Mouse (Mus musculus) spleen, adult 2 months (tissue): ENCODE results near the gene Sco1. TPM values are rescaled to one million over a fixed set of nuclear protein-coding genes. Genes with fewer than 3 reads are reported as not detected.

Experiments
- DNase-seq, 2 experiments: peaks; one replicate each; pipeline versions ENCODE4 v3.0.0 to v3.0.0-alpha.2; 2012 to 2021; ENCODE audit warnings: low spot score in 2 of 2, low read depth in 1 of 2
- H3K27ac ChIP-seq: fragments of 200-500 bp; 2 replicates; pipeline ENCODE4 v1.5.1; 2012; ENCODE audit warnings: low read length, inconsistent platforms; ENCODE audit not compliant: insufficient read depth
- H3K27me3 ChIP-seq: fragments of 200-500 bp; 2 replicates; pipeline ENCODE4 v1.6.1; 2012; ENCODE audit warnings: mild to moderate bottlenecking, moderate library complexity, low read length, inconsistent platforms; ENCODE audit not compliant: control insufficient read depth, insufficient read depth
- H3K36me3 ChIP-seq: fragments of 200-500 bp; 2 replicates; pipeline ENCODE4 v1.6.1; 2012; ENCODE audit warnings: mild to moderate bottlenecking, low read length, inconsistent platforms; ENCODE audit not compliant: control insufficient read depth, insufficient read depth
- H3K4me1 ChIP-seq: fragments of 200-500 bp; 2 replicates; pipeline ENCODE4 v1.6.1; 2011; ENCODE audit warnings: inconsistent platforms; ENCODE audit not compliant: control insufficient read depth, insufficient read depth, insufficient read length
- H3K4me3 ChIP-seq: fragments of 200-500 bp; 2 replicates; pipeline ENCODE4 v1.5.1; 2011; ENCODE audit warnings: mild to moderate bottlenecking, inconsistent platforms; ENCODE audit not compliant: insufficient read depth, insufficient read length; ENCODE audit errors: extremely low read depth
- CTCF ChIP-seq: fragments of 200-500 bp; IDR thresholded peaks from 2 replicates; pipeline ENCODE4 v1.5.1; 2011; ENCODE audit warnings: mild to moderate bottlenecking, inconsistent platforms; ENCODE audit not compliant: insufficient read depth, insufficient read length, insufficient replicate concordance; ENCODE audit errors: extremely low read depth
- POLR2A ChIP-seq: fragments of 200-500 bp; IDR thresholded peaks from 2 replicates; pipeline ENCODE4 v1.6.1; 2011; ENCODE audit warnings: low read depth, low read length, inconsistent platforms
- WGBS: fragments of 180-500 bp; shearing (Covaris S2); methylation state at CpG from one replicate; pipeline ENCODE4 v1.1.7; 2018; 5-methylcytosine and 5-hydroxymethylcytosine counted together
- polyA plus RNA-seq: library from polyadenylated mRNA; depleted of rRNA; stranded (reverse); fragments of >200 nt; gene quantifications from 2 replicates; pipeline ENCODE4 v1.2.3, GENCODE M21; 2012

Gene Sco1
- polyA plus RNA-seq, 1 experiment = 2.0 TPM

GRCm38 (mm10) chr11:67039799-67040198 lies 12.7 kb upstream of the Sco1 start:
- no peaks in the 10 kb centered on the region for H3K27me3 ChIP-seq
- DNase-seq = no peak
- H3K4me3 ChIP-seq = no peak overlapping the region
- TF ChIP-seq POLR2A (no peak), CTCF (no peak)
- WGBS = 91% methylated on average over 3 of the region's 3 CpGs
- peaks cover 13% of the 10 kb centered on the region for H3K36me3 ChIP-seq
- no peak overlapping the region for H3K27ac ChIP-seq
- H3K4me1 ChIP-seq = no peaks in the 10 kb centered on the region

GRCm38 (mm10) chr11:67040483-67040882 lies 12.0 kb upstream of the Sco1 start:
- Histone ChIP-seq H3K27ac (no peak overlapping the region), H3K4me3 (no peak overlapping the region), H3K36me3 (peaks cover 13% of the 10 kb centered on the region), H3K27me3 (no peaks in the 10 kb centered on the region), H3K4me1 (no peaks in the 10 kb centered on the region)
- no peak for TF ChIP-seq POLR2A
- no peak for TF ChIP-seq CTCF
- 95% methylated on average over 6 of the region's 6 CpGs for WGBS
- DNase-seq = no peak

- DNase-seq = no peak
- H3K4me3 ChIP-seq = no peak overlapping the region
- H3K27ac ChIP-seq = no peak overlapping the region
- H3K36me3 ChIP-seq = peaks cover 13% of the 10 kb centered on the region
- H3K27me3 ChIP-seq = no peaks in the 10 kb centered on the region
- no peaks in the 10 kb centered on the region for H3K4me1 ChIP-seq
- 75% methylated on average over 8 of the region's 8 CpGs for WGBS
- TF ChIP-seq POLR2A (no peak), CTCF (no peak)
Observed at GRCm38 (mm10) chr11:67043007-67043406, 9.5 kb upstream of the Sco1 start.

GRCm38 (mm10) chr11:67044959-67045358 lies 7.5 kb upstream of the Sco1 start:
- Histone ChIP-seq H3K4me3 (no peak overlapping the region), H3K27ac (no peak overlapping the region), H3K4me1 (no peaks in the 10 kb centered on the region), H3K27me3 (no peaks in the 10 kb centered on the region), H3K36me3 (peaks cover 8% of the 10 kb centered on the region)
- no peak for TF ChIP-seq POLR2A
- TF ChIP-seq CTCF = no peak
- WGBS = 93% methylated on average over 6 of the region's 6 CpGs
- no peak for DNase-seq

GRCm38 (mm10) chr11:67047199-67047598 lies 5.3 kb upstream of the Sco1 start:
- 75% methylated on average over 5 of the region's 5 CpGs for whole genome bisulfite sequencing
- Histone ChIP-seq H3K27me3 (no peaks in the 10 kb centered on the region), H3K4me1 (peaks cover 2% of the 10 kb centered on the region; the same call in 1 of the 2 replicates), H3K4me3 (no peak overlapping the region), H3K27ac (no peak overlapping the region), H3K36me3 (no peaks in the 10 kb centered on the region)
- TF ChIP-seq CTCF (no peak), POLR2A (no peak)
- no peak for DNase-seq

- 70% methylated on average over 8 of the region's 8 CpGs for WGBS
- Histone ChIP-seq H3K27me3 (no peaks in the 10 kb centered on the region), H3K36me3 (no peaks in the 10 kb centered on the region), H3K27ac (no peak overlapping the region), H3K4me1 (peaks cover 2% of the 10 kb centered on the region; the same call in 1 of the 2 replicates), H3K4me3 (no peak overlapping the region)
- no peak for DNase-seq
- TF ChIP-seq CTCF (no peak), POLR2A (no peak)
Observed at GRCm38 (mm10) chr11:67048496-67048895, 4.0 kb upstream of the Sco1 start.

- 84% methylated on average over 3 of the region's 3 CpGs for WGBS
- TF ChIP-seq CTCF (no peak), POLR2A (no peak)
- DNase-seq = no peak
- Histone ChIP-seq H3K27ac (no peak overlapping the region), H3K4me3 (no peak overlapping the region), H3K36me3 (no peaks in the 10 kb centered on the region), H3K4me1 (peaks cover 2% of the 10 kb centered on the region; the same call in 1 of the 2 replicates), H3K27me3 (no peaks in the 10 kb centered on the region)
Observed at GRCm38 (mm10) chr11:67049256-67049655, 3.2 kb upstream of the Sco1 start.
